Mouse (Mus musculus) forebrain, postnatal 0 days (tissue): ENCODE measurements around the gene Mob2. TPM values are rescaled to one million over a fixed set of nuclear protein-coding genes. Genes with fewer than 3 reads are reported as not detected.

Experiments
- ATAC-seq: fragments of 200-750 bp; cut with Nextera tagmentation; 2 replicates; pipeline ENCODE4 v1.8.0; 2017; ENCODE audit warnings: mild to moderate bottlenecking, moderate library complexity
- DNase-seq: peaks from one replicate; pipeline ENCODE4 v3.0.0-alpha.2; 2015
- H3K27ac ChIP-seq: fragments of 300-500 bp; sonication (generic); 2 replicates; pipeline ENCODE4 v1.5.1; 2014; ENCODE audit warnings: low read depth, mild to moderate bottlenecking, antibody characterized with exemption, low read length, moderate library complexity, mixed read lengths
- H3K27me3 ChIP-seq: fragments of 300-500 bp; sonication (generic); 2 replicates; pipeline ENCODE4 v1.6.1; 2014; ENCODE audit warnings: mild to moderate bottlenecking, low read length, mixed read lengths; ENCODE audit not compliant: insufficient read depth
- H3K36me3 ChIP-seq: fragments of 300-500 bp; sonication (generic); 2 replicates; pipeline ENCODE4 v1.6.1; 2014; ENCODE audit warnings: mild to moderate bottlenecking, moderate library complexity; ENCODE audit not compliant: insufficient read depth
- H3K4me1 ChIP-seq: fragments of 300-500 bp; sonication (generic); 2 replicates; pipeline ENCODE4 v1.6.1; 2014; ENCODE audit warnings: antibody characterized with exemption; ENCODE audit not compliant: insufficient read depth
- H3K4me2 ChIP-seq: fragments of 300-500 bp; sonication (generic); 2 replicates; pipeline ENCODE4 v1.6.1; 2014; ENCODE audit warnings: low read depth, mild to moderate bottlenecking, moderate library complexity
- H3K4me3 ChIP-seq: fragments of 300-500 bp; sonication (generic); 2 replicates; pipeline ENCODE4 v1.5.1; 2014; ENCODE audit warnings: low read depth, low read length, mixed read lengths
- H3K9ac ChIP-seq: fragments of 300-500 bp; sonication (generic); 2 replicates; pipeline ENCODE4 v1.6.1; 2014; ENCODE audit warnings: mild to moderate bottlenecking
- H3K9me3 ChIP-seq: fragments of 300-500 bp; sonication (generic); 2 replicates; pipeline ENCODE4 v1.6.1; 2016; ENCODE audit warnings: low read length
- CTCF ChIP-seq: sonication (generic); IDR thresholded peaks from 2 replicates; pipeline ENCODE4 v1.5.1; 2016; ENCODE audit warnings: antibody characterized with exemption, control low read depth, low read depth
- WGBS: fragments of 180-500 bp; shearing (Covaris S2); extraction: QIAGEN DNeasy Blood & Tissue Kit; methylation state at CpG from one replicate; pipeline ENCODE4 v1.1.7; 2014; 5-methylcytosine and 5-hydroxymethylcytosine counted together
- polyA plus RNA-seq: library from polyadenylated mRNA; unstranded; fragments of >200 nt; fragmentation: Nextera tagmentation; extraction: Ambion mirVana; gene quantifications from 2 replicates; pipeline ENCODE4 v1.2.1, GENCODE M21; 2015
- total RNA-seq: library from RNA; depleted of rRNA; stranded (reverse); fragments of >200 nt; gene quantifications from 2 replicates; pipeline ENCODE4 v1.2.3, GENCODE M21; 2014

Gene Mob2
- total and polyA plus RNA-seq, 2 experiments from 2014 or later: 37.8 to 39.8 TPM

- DNase-seq (no peak), ATAC-seq (no peak)
- Histone ChIP-seq H3K4me3 (no peak overlapping the region), H3K27ac (no peak overlapping the region), H3K27me3 (no peaks in the 10 kb centered on the region), H3K9me3 (no peaks in the 10 kb centered on the region), H3K4me2 (no peak overlapping the region), H3K4me1 (no peaks in the 10 kb centered on the region), H3K36me3 (no peaks in the 10 kb centered on the region), H3K9ac (no peak overlapping the region)
- WGBS: 94% methylated on average over 1 of the region's 1 CpGs
- TF ChIP-seq CTCF: no peak
Observed at GRCm38 (mm10) chr7:142045932-142046331, 14.9 kb downstream of the Mob2 start.

GRCm38 (mm10) chr7:142045344-142045743 lies 15.5 kb downstream of the Mob2 start:
- Histone ChIP-seq H3K4me1 (no peaks in the 10 kb centered on the region), H3K4me2 (no peak overlapping the region), H3K27ac (no peak overlapping the region), H3K27me3 (no peaks in the 10 kb centered on the region), H3K36me3 (no peaks in the 10 kb centered on the region), H3K4me3 (no peak overlapping the region), H3K9me3 (no peaks in the 10 kb centered on the region), H3K9ac (no peak overlapping the region)
- 14% methylated on average over 2 of the region's 2 CpGs for WGBS
- TF ChIP-seq CTCF: no peak
- DNase-seq: no peak
- no peak for ATAC-seq

- TF ChIP-seq CTCF: no peak
- DNase-seq (no peak), ATAC-seq (no peak)
- no peaks in the 10 kb centered on the region for H3K4me1 ChIP-seq
- H3K9ac ChIP-seq: no peak overlapping the region
- no peak overlapping the region for H3K27ac ChIP-seq
- no peaks in the 10 kb centered on the region for H3K9me3 ChIP-seq
- no peak overlapping the region for H3K4me3 ChIP-seq
- no peaks in the 10 kb centered on the region for H3K36me3 ChIP-seq
- no peak overlapping the region for H3K4me2 ChIP-seq
- 93% methylated on average over 3 of the region's 3 CpGs for WGBS
- H3K27me3 ChIP-seq: no peaks in the 10 kb centered on the region
Observed at GRCm38 (mm10) chr7:142040756-142041155, 20.1 kb downstream of the Mob2 start.

- no peak overlapping the region for H3K4me2 ChIP-seq
- WGBS: 77% methylated on average over 4 of the region's 4 CpGs
- ATAC-seq (peak; percentile 50; the same call in 1 of the 2 replicates), DNase-seq (peak; percentile 29)
- no peaks in the 10 kb centered on the region for H3K36me3 ChIP-seq
- H3K4me1 ChIP-seq: no peaks in the 10 kb centered on the region
- H3K27ac ChIP-seq: no peak overlapping the region
- no peak overlapping the region for H3K4me3 ChIP-seq
- no peaks in the 10 kb centered on the region for H3K9me3 ChIP-seq
- TF ChIP-seq CTCF: peak; percentile 67
- H3K9ac ChIP-seq: no peak overlapping the region
- H3K27me3 ChIP-seq: no peaks in the 10 kb centered on the region
Observed at GRCm38 (mm10) chr7:142037553-142038170, 23.2 kb downstream of the Mob2 start.

GRCm38 (mm10) chr7:142035048-142035811 lies 25.6 kb downstream of the Mob2 start:
- Histone ChIP-seq H3K4me2 (no peak overlapping the region), H3K27me3 (no peaks in the 10 kb centered on the region), H3K36me3 (no peaks in the 10 kb centered on the region), H3K9me3 (no peaks in the 10 kb centered on the region), H3K4me3 (no peak overlapping the region), H3K27ac (no peak overlapping the region), H3K4me1 (no peaks in the 10 kb centered on the region), H3K9ac (no peak overlapping the region)
- DNase-seq (no peak), ATAC-seq (no peak)
- TF ChIP-seq CTCF: no peak
- 70% methylated on average over 2 of the region's 2 CpGs for WGBS

- TF ChIP-seq CTCF: no peak
- ATAC-seq: no peak
- 65% methylated on average over 2 of the region's 2 CpGs for WGBS
Observed at GRCm38 (mm10) chr7:142034198-142034597, 26.7 kb downstream of the Mob2 start.

GRCm38 (mm10) chr7:142030073-142030472 lies 30.8 kb downstream of the Mob2 start:
- no peak for TF ChIP-seq CTCF
- ATAC-seq (no peak), DNase-seq (no peak)
- Histone ChIP-seq H3K4me3 (no peak overlapping the region), H3K9ac (no peak overlapping the region), H3K9me3 (no peaks in the 10 kb centered on the region), H3K27ac (no peak overlapping the region), H3K27me3 (no peaks in the 10 kb centered on the region), H3K4me1 (no peaks in the 10 kb centered on the region), H3K36me3 (no peaks in the 10 kb centered on the region), H3K4me2 (no peak overlapping the region)

More at GRCm38 (mm10) chr7:142034198-142034597, 26.7 kb downstream of the Mob2 start:
- Histone ChIP-seq H3K4me2 (no peak overlapping the region), H3K4me1 (no peaks in the 10 kb centered on the region), H3K4me3 (no peak overlapping the region), H3K27me3 (no peaks in the 10 kb centered on the region), H3K27ac (no peak overlapping the region), H3K9ac (no peak overlapping the region), H3K36me3 (no peaks in the 10 kb centered on the region), H3K9me3 (no peaks in the 10 kb centered on the region)
- no peak for DNase-seq
